Mouse (Mus musculus): Measurements from ENCODE around the gene Gm40460. TPM values are rescaled to one million over a fixed set of nuclear protein-coding genes. Genes with fewer than 3 reads are reported as not detected.

The Gm40460 gene
- polyA plus RNA-seq, 1 experiment from 2014 or later = not detected

- no peak within 1 kb of the TSS for H3K9ac ChIP-seq (ENCODE audit: low read depth, low read length)
- no peak for ATAC-seq
- 73% methylated on average over 1 of the region's 1 CpGs for WGBS
- no peaks in the 10 kb centered on the region for H3K36me3 ChIP-seq (ENCODE audit: control insufficient read depth, insufficient read depth, low read length)
- no peaks in the 10 kb centered on the region for H3K9me3 ChIP-seq (ENCODE audit: control insufficient read depth, low read length)
- H3K27ac ChIP-seq (ENCODE audit: low read depth, low read length) = no peak within 1 kb of the TSS
- H3K4me1 ChIP-seq (ENCODE audit: control insufficient read depth, insufficient read depth, low read depth, low read length) = no peaks in the 10 kb centered on the region
- H3K4me2 ChIP-seq (ENCODE audit: low read length) = no peak within 1 kb of the TSS
- no peaks in the 10 kb centered on the region for H3K27me3 ChIP-seq (replicated peaks; ENCODE audit: control insufficient read depth, insufficient read depth, low read length)
- H3K4me3 ChIP-seq (ENCODE audit: low read length) = no peak within 1 kb of the TSS
Observed at GRCm38 (mm10) chr7:142201064-142201463, 39.8 kb downstream of the Gm40460 start, which contains the start of gene Krtap5-3. TSS of gene Krtap5-3 (plus strand) at chr7:142201364.

DNA sequence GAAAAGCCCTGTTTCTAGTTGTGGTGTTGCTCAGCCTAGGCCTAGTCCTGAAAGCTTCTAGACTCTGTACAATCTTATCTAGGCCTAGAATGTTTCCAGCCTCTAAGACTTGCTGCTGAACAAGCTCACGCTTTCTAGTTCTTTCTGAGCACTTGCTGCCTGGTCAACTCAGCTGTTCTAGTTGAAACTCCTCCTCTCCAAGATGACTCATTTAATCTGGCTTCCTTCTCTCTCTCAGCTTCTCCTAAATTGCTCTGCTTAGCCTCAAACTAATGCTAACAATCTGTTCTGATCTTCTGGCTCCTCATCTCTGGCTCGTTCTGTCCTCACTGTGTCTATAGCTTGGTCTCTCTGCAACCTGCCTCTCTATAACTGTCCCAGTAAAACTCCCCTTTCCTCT, 42.1 kb downstream of the Gm40460 start:
- 77% methylated on average over 2 of the region's 2 CpGs for WGBS
- H3K4me1 ChIP-seq (ENCODE audit: control insufficient read depth, insufficient read depth, low read depth, low read length) = no peaks in the 10 kb centered on the region
- no peak for ATAC-seq
- H3K9ac ChIP-seq (ENCODE audit: low read depth, low read length) = no peak overlapping the region
- no peaks in the 10 kb centered on the region for H3K36me3 ChIP-seq (ENCODE audit: control insufficient read depth, insufficient read depth, low read length)
- no peaks in the 10 kb centered on the region for H3K9me3 ChIP-seq (ENCODE audit: control insufficient read depth, low read length)
- H3K27ac ChIP-seq (ENCODE audit: low read depth, low read length) = no peak overlapping the region
- no peaks in the 10 kb centered on the region for H3K27me3 ChIP-seq (replicated peaks; ENCODE audit: control insufficient read depth, insufficient read depth, low read length)
- H3K4me2 ChIP-seq (ENCODE audit: low read length) = no peak overlapping the region
- no peak overlapping the region for H3K4me3 ChIP-seq (ENCODE audit: low read length)

Other genes starting within 250 kb of the Gm40460 start
- gene Mob2, start 180.0 kb downstream of the Gm40460 start, polyA plus RNA-seq (2015; fragmentation: Nextera tagmentation; extraction: Ambion mirVana) = 52.7 and 55.9 TPM in 2 replicates
- gene Dusp8, start 145.2 kb downstream of the Gm40460 start, polyA plus RNA-seq (2015; fragmentation: Nextera tagmentation; extraction: Ambion mirVana) = 109 and 117 TPM in 2 replicates
- 0.25 TPM in 2 replicates for gene Gm45618, start 120.3 kb downstream of the Gm40460 start, polyA plus RNA-seq (2015; fragmentation: Nextera tagmentation; extraction: Ambion mirVana)
- gene Gm39115, start 105.0 kb downstream of the Gm40460 start, polyA plus RNA-seq (2015; fragmentation: Nextera tagmentation; extraction: Ambion mirVana) = 0.24 TPM in 2 replicates
- not detected in 2 replicates for gene Gm45337, start 96.5 kb downstream of the Gm40460 start, polyA plus RNA-seq (2015; fragmentation: Nextera tagmentation; extraction: Ambion mirVana)
- not detected in 2 replicates for gene Gm29735, start 84.0 kb downstream of the Gm40460 start, polyA plus RNA-seq (2015; fragmentation: Nextera tagmentation; extraction: Ambion mirVana)
- not detected in 2 replicates for gene Gm4553, start 75.3 kb downstream of the Gm40460 start, polyA plus RNA-seq (2015; fragmentation: Nextera tagmentation; extraction: Ambion mirVana)
- not detected in 2 replicates for gene Krtap5-2, start 65.1 kb downstream of the Gm40460 start, polyA plus RNA-seq (2015; fragmentation: Nextera tagmentation; extraction: Ambion mirVana)
- gene Gm10153, start 50.7 kb downstream of the Gm40460 start, polyA plus RNA-seq (2015; fragmentation: Nextera tagmentation; extraction: Ambion mirVana) = not detected in 2 replicates
- not detected in 2 replicates for gene Krtap5-3, start 39.7 kb downstream of the Gm40460 start, polyA plus RNA-seq (2015; fragmentation: Nextera tagmentation; extraction: Ambion mirVana)
- not detected in 2 replicates for gene Gm7579, start 29.2 kb downstream of the Gm40460 start, polyA plus RNA-seq (2015; fragmentation: Nextera tagmentation; extraction: Ambion mirVana)
- gene Krtap5-5, start 11.1 kb downstream of the Gm40460 start, polyA plus RNA-seq (2015; fragmentation: Nextera tagmentation; extraction: Ambion mirVana) = not detected in 2 replicates
- gene Gm2431, start 17.3 kb upstream of the Gm40460 start, polyA plus RNA-seq (2015; fragmentation: Nextera tagmentation; extraction: Ambion mirVana) = not detected in 2 replicates
- gene Gm4559, start 33.3 kb upstream of the Gm40460 start, polyA plus RNA-seq (2015; fragmentation: Nextera tagmentation; extraction: Ambion mirVana) = not detected in 2 replicates
- not detected in 2 replicates for gene Krtap5-1, start 56.0 kb upstream of the Gm40460 start, polyA plus RNA-seq (2015; fragmentation: Nextera tagmentation; extraction: Ambion mirVana)
- gene Krtap5-4, start 62.5 kb upstream of the Gm40460 start, polyA plus RNA-seq (2015; fragmentation: Nextera tagmentation; extraction: Ambion mirVana) = not detected in 2 replicates
- gene Ifitm10, start 132.7 kb upstream of the Gm40460 start, polyA plus RNA-seq (2015; fragmentation: Nextera tagmentation; extraction: Ambion mirVana) = 13.3 and 14.9 TPM in 2 replicates
- 6.4 TPM in 1 of 2 replicates, not detected in the other for gene Gm49369, start 141.6 kb upstream of the Gm40460 start, polyA plus RNA-seq (2015; fragmentation: Nextera tagmentation; extraction: Ambion mirVana)
- gene Ctsd, start 147.0 kb upstream of the Gm40460 start, polyA plus RNA-seq (2015; fragmentation: Nextera tagmentation; extraction: Ambion mirVana) = 356 and 378 TPM in 2 replicates
- not detected in 2 replicates for gene Syt8, start 193.8 kb upstream of the Gm40460 start, polyA plus RNA-seq (2015; fragmentation: Nextera tagmentation; extraction: Ambion mirVana)
- 2.0 and 22.5 TPM in 2 replicates for gene Tnni2, start 200.7 kb upstream of the Gm40460 start, polyA plus RNA-seq (2015; fragmentation: Nextera tagmentation; extraction: Ambion mirVana)
- 5.5 and 6.0 TPM in 2 replicates for gene Lsp1, start 219.7 kb upstream of the Gm40460 start, polyA plus RNA-seq (2015; fragmentation: Nextera tagmentation; extraction: Ambion mirVana)

Data from hindbrain, embryonic 16.5 days (tissue).